Mouse (Mus musculus): ENCODE results near the gene Atg101. TPM values are rescaled to one million over a fixed set of nuclear protein-coding genes. Genes with fewer than 3 reads are reported as not detected.
"Not testable (repeated sequence)": the region's sequence is repeated elsewhere in the genome, so short reads cannot be mapped to it uniquely, and the experiment has no call there.

Atg101 gene
- total RNA-seq, 2 experiments from 2014 or later = 45.5 to 53.6 TPM

DNA sequence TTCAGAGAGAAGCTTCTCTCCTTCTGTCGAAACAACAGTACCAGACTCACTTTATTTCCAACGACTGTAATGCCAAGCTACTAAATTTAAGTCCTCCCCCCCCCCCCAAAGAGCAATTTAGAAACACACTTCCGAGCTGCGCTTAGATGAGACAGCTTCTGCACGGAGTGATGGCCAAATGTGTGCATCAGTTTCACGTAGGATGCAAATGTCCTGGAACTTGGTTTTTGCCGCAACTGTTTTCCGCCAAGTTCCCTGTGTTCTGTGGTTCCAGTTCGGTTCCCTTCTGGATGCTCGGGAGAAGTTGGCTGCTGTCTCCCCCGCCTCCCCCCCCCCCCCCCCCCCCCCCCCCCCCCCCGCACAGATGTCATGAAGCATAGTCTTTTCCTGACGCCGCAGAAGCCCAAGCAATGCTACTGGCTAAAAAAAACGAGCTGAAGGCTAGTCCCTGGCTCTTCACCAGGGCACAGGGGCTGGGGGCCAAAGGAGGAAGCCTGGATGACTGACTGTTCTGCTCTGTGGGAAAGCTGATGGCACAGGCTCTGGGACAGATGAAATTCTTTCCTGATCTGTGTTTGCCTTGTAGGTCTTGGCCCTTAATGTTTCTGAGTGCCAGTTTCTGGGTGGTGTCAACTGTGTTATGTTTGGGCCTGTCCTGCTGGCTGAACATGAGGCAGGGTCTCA, 27.2 kb downstream of the Atg101 start:
- DNase-seq (ENCODE audit: low spot score in 2 of 2) = peak; percentile 41

DNA sequence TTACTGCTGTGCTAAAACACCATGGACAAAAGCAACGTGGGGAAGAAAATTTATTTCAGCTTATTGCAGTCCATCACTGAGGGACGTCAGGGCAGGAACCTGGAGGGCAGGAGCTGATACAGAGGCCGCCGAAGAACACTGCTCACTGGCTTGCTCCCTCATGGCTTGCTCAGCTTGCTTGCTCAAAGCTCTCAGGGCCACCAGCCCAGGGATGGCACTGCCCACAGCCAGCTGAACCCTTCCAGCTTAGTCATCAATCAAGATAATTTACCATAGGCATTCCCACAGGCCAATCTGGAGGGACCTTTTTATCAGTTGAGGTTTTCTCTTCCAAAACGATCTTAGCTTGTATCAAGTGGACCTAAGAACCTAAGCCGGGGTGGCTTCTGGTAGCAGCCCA, 27.9 kb downstream of the Atg101 start:
- DNase-seq (ENCODE audit: low spot score in 2 of 2) = no peak

DNA sequence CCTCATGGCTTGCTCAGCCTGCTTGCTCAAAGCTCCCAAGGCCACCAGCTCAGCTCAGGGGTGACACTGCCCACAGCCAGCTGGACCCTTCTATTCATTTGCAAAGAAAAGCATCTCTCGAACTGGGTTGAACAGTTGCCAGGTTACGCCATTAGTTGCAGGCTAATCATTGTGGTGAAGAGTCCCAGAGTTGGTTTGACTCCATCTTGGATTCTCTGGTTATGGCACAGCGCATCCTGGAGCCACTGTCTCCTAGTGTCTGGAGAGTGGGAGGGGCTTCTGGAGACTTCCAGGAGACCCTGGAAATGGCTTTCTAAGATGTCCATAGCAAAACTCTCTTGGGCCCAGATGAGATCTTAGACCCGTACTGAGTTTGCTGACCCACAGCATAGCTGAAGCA, 31.3 kb downstream of the Atg101 start:
- no peak for DNase-seq (ENCODE audit: low spot score in 2 of 2)

- peak; percentile 90 to 91 for DNase-seq (ENCODE audit: low spot score in 2 of 2)
Measured at GRCm38 (mm10) chr15:101315832-101316231, 31.8 kb downstream of the Atg101 start.

DNA sequence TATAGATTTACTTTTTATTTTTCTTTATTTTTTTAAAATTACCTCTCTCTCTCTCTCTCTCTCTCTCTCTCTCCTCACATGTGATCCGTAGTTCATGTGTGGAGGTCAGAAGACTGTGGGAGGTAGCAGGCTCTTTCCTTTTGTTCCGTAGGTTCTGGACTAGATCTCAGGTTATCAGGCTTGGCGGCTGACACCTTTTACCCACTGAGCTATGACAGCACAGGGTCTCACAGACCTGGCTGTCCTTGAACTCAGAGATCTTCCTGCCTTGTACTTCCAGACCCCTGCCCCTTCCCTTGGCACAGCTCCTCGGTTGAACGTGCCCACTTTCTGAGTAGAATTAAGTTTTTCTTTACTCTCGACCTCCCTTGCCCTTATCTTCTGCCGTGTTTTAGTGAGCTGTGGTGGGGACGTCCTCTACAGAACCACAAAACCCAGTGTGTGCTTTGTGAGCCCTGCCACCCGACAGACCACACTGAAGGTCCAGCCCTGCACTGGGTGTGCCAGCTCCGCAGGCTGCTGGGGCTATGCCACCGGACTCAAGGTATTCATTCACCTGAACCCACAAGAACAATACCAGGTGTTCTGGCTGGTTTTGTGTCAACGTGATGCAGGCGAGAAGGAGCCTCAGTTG, 32.3 kb downstream of the Atg101 start:
- no peak for DNase-seq (ENCODE audit: low spot score in 2 of 2)

- no peak for DNase-seq (ENCODE audit: low spot score in 2 of 2)
Measured at GRCm38 (mm10) chr15:101316913-101317813, 33.1 kb downstream of the Atg101 start.

- no peak for DNase-seq (ENCODE audit: low spot score in 2 of 2)
Measured at GRCm38 (mm10) chr15:101317814-101318500, 33.9 kb downstream of the Atg101 start.

DNA sequence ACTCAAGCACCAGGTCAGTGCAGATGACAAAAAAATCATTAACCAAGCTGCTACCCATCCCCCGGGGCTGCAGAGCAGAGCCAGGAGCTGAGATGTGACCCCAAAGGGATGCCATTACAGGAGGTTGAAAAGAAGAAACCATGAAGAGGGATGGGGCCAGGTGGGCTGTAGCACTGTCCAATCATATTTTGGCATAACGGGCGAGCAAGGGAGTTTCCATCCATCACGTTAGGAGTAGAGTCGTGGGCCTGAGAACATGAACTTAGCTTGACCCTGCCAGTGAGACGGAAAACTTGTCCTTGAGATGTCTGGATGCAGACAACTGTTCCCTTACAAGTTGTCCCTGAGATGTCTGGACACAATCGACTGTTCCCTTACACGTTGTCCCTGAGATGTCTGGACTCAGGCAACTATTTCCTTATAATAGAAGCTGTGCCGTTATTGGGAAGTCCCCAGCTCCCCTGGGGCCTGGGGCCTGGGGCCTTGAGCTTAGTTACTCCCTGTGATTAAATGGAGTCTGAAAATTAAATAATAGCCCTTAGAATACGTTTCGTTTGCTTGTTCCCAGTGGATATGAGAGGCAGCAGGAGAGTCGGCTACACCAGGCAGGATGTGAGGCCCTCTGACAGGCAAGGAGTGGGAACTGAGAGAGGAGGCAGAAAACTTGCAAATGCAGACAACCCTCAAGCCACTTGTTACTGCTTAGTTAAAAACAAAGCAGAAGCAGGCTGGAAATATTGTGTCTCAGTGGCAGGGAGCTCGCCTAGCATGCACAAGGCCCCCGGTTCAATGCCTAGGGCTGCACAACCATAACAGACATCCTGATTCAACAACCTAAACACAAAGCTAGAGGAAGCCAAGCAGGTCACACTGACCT, 35.1 kb downstream of the Atg101 start:
- DNase-seq (ENCODE audit: low spot score in 2 of 2) = no peak

GRCm38 (mm10) chr15:101320010-101320617, 36.0 kb downstream of the Atg101 start:
- no peak for DNase-seq (ENCODE audit: low spot score in 2 of 2)

DNA sequence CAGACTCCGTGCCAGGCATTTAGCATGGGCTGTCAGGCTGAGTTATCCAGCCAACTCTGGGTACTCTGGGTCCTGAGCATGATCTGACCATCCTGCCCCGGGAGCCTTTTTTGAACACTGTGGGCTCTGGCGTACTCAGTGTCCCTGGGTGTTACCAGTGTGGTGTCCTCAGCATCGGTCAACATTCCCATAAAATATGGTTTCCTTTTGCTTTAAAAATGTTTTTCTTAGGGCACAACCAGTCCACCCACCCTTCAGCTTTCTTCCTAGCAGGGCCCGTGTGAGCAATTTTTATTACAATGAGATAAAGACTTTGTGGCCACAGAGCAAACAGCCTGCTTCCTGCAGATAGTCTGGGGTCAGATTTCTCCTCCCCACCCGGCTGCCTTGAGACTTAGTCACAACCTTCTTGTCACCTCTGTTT, 36.6 kb downstream of the Atg101 start:
- no peak for DNase-seq (ENCODE audit: low spot score in 2 of 2)

DNA sequence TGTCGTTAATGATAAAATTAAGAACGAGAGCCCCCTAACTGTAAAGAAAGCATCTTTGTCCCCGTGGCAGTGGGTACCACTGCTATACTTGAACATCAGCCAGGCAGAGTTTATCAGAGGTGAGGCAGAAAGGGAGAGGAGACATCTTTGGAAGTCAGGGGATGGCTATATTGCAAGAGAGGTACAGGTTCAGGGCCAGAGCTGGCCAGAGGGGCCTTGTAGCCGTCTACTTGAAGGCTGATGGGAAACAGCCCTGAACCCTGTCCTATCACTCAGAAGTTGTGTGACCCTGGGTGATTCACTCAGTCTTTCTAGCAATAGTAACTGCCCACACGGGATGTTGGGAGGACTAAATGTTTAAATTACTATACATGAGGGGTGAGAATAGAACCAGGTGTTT, 37.1 kb downstream of the Atg101 start:
- no peak for DNase-seq (ENCODE audit: low spot score in 2 of 2)

GRCm38 (mm10) chr15:101322106-101322505, 38.0 kb downstream of the Atg101 start:
- no peak for DNase-seq (ENCODE audit: low spot score in 2 of 2)

DNA sequence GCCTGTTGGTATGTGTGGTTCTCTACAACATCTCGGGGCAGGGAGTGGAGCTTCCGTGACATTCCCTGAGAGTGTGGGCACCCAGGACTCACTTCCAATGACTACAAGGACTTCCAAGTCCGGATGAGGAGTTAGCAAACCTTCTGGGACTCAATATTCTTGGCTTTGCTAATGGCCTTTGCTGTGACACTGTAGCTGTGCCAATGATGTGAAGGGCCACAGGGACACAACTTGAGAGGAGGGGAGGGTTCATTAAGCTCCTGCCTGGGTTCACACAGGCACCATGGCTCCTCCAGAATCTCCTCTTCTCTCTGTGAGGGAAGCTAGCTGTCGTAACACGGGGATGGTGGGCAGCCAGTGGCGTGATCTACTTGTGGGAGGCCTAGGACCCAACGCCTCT, 38.6 kb downstream of the Atg101 start:
- no peak for DNase-seq (ENCODE audit: low spot score in 2 of 2)

- DNase-seq (ENCODE audit: low spot score in 2 of 2) = no peak
Measured at GRCm38 (mm10) chr15:101323511-101323910, 39.4 kb downstream of the Atg101 start.

GRCm38 (mm10) chr15:101324409-101324808, 40.3 kb downstream of the Atg101 start:
- DNase-seq (ENCODE audit: low spot score in 2 of 2) = not testable (repeated sequence)

GRCm38 (mm10) chr15:101325991-101326534, 42.0 kb downstream of the Atg101 start:
- DNase-seq (ENCODE audit: low spot score in 2 of 2) = no peak

DNA sequence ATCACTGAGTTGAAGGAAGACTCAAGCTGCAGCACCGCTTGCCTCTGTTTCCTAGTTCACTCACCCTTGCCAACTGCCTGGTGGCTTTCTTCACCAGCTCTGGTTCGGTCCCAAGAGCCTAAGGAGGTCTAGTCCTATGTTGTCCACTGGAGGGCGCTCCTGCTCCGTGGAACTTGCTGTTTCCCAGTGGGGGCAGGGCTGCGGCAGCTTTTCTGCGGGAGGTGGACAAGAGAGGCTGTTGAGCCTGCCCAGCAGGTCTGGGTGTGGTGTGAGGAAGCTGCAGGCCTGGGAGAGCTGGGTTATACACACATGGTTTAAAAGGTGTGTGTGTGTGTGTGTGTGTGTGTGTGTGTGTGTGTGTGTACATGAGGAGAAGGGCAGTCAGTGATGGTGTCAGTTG, 43.2 kb downstream of the Atg101 start:
- peak; percentile 88 to 91 for DNase-seq (ENCODE audit: low spot score in 2 of 2)

DNA sequence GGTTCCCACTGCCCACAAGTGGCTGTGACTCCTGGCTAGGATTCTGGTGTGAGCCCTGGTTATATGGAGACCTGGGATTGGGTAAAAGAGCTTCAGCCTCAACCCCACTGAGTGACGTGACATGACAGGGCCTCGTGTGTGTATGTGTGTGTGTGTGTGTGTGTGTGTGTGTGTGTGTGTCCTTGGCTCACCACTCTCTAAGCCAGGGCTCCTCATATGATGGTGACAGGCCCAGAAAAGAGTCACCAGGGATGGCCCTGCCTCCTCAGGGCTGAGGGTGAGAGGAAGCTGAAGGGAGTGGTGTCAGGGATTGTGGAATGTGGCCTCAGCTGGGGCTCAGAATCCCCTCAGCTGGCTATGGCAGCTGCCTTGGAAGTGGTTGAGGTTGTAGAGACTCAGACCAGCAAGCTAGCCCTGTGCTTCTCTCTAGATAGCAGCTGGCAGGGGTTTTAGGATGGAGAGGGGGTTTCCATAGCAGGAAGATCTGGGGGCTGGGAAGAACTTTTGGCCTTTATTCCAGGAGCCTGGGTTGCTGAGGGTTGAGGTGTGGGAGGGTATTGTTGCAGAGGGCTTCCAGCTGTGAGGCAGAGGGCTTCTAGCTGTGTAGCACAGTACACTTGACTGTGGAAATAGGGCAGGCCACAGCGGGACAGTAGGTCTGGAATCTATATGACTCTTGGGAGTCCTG, 44.9 kb downstream of the Atg101 start:
- DNase-seq (ENCODE audit: low spot score in 2 of 2) = no peak

DNA sequence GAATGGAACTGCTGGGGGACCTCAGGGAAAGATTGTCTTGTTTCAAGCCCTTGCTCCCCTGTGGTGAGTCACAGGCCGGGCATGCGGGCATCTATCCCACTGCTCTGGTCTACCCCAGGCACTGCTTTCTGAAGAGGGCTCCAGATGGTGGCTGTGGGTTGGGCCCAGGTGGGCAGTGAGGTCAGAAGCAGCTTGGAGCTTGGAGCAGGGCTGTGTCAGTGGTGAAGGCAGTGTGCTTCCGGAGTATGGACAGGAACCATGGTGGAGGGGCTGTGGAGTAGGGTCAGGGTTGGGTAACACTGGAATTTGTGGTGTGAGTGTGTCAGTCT, 45.5 kb downstream of the Atg101 start:
- no peak for DNase-seq (ENCODE audit: low spot score in 2 of 2)

All from left cerebral cortex, adult 18-20 months (tissue).